Mouse (Mus musculus): ENCODE results near the gene Agpat3.

DNA sequence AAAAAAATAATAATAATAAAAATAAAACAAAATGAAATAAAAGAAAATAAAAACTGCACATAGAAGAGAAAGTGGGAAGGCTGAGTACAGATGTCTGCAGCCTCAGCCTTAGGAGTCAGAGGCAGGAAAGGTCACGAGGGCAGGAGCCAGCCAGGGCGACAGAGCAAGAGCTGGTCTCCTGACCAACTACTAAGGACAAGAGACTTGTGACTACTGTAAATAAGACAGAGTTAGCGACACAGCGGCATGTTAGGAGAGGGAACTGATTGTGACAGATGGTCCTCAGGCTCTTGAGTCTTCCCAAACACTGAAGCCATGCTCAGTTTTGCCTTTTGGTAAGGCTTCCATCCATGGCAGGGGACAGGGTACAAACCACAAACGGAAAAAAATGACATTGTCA lies 20.7 kb downstream of the Agpat3 start:
- TF ChIP-seq EP300 (optimal IDR thresholded peaks at IDR 0.05) (no peak), CTCF (IDR thresholded peaks at IDR 0.05; ENCODE audit: low read depth) (no peak)
